Comparison of ENCODE assay signal across 15 mouse cellular contexts in genomic region chr7:24457726-24458370, GRCm38 (mm10). TPM values are rescaled to one million over a fixed set of nuclear protein-coding genes. Genes with fewer than 3 reads are reported as not detected.
DNase-seq lines count a peak whose midpoint lies in the region; ATAC-seq lines count a peak whose summit lies in the region.
"Had no signal": no experiment of that assay in that cellular context is flagged by ENCODE, and none has a peak within 500 bp of the region (broad histone marks: within the 10 kb centered on the region; RNA-seq: fewer than 3 reads in every experiment).

No protein-coding gene starts in this region.

- 0 out of 2 replicates have a peak overlapping the region, but pooled peaks have one; percentile 17 for H3K9ac ChIP-seq in intestine, embryonic 15.5 days
- H3K9ac ChIP-seq in intestine, embryonic 16.5 days (ENCODE audit: low read depth, low read length) = no peak overlapping the region
- H3K9ac ChIP-seq in liver, embryonic 16.5 days (ENCODE audit: low read depth, low read length) = no peak overlapping the region; the same call in 1 of the 2 replicates
- H3K9ac ChIP-seq: lung, embryonic 14.5 days had no signal

- intact Hi-C loops in left cerebral cortex, postnatal 4 days (cut with DNase I) = no loop called here

- H3K4me1 ChIP-seq in intestine, embryonic 15.5 days (replicated peaks) = peaks cover 19% of the 10 kb centered on the region
- H3K4me1 ChIP-seq in intestine, embryonic 16.5 days (ENCODE audit: control insufficient read depth, insufficient read depth, low read length) = peaks cover 33% of the 10 kb centered on the region
- no peaks in the 10 kb centered on the region; the same call in 1 of the 2 replicates for H3K4me1 ChIP-seq in liver, embryonic 16.5 days (ENCODE audit: control insufficient read depth, low read depth, low read length)

- WGBS in intestine, embryonic 15.5 days = 51% methylated on average over 10 of the region's 10 CpGs
- WGBS in intestine, embryonic 16.5 days = 48% methylated on average over 10 of the region's 10 CpGs
- WGBS in liver, embryonic 16.5 days (ENCODE audit: insufficient replicate concordance) = 22% methylated on average over 10 of the region's 10 CpGs

- ATAC-seq in intestine, embryonic 15.5 days = 0 out of 2 replicates have a peak, but pooled peaks have one; percentile 14
- no peak for ATAC-seq in intestine, embryonic 16.5 days
- ATAC-seq in liver, embryonic 16.5 days (ENCODE audit: low read depth) = no peak
- ATAC-seq: forebrain, embryonic 16.5 days had no signal

- no peaks in the 10 kb centered on the region for H3K27me3 ChIP-seq in intestine, embryonic 15.5 days (replicated peaks)
- H3K27me3 ChIP-seq in intestine, embryonic 16.5 days (replicated peaks; ENCODE audit: control insufficient read depth, insufficient read depth, low read length) = no peaks in the 10 kb centered on the region
- peaks cover 3% of the 10 kb centered on the region; the same call in 1 of the 2 replicates for H3K27me3 ChIP-seq in liver, embryonic 16.5 days (ENCODE audit: control insufficient read depth, insufficient read depth, low read depth, low read length)
- H3K27me3 ChIP-seq in splenic B cell, adult 2 months (ENCODE audit: control insufficient read depth, insufficient read depth, low read length, poor library complexity, severe bottlenecking) = no peaks in the 10 kb centered on the region

- H3K4me2 ChIP-seq in intestine, embryonic 15.5 days (replicated peaks) = no peak overlapping the region
- no peak overlapping the region for H3K4me2 ChIP-seq in intestine, embryonic 16.5 days (ENCODE audit: low read depth, low read length)
- no peak overlapping the region for H3K4me2 ChIP-seq in liver, embryonic 16.5 days (ENCODE audit: low read depth, low read length)
- H3K4me2 ChIP-seq: lung, embryonic 14.5 days had no signal

- H3K36me3 ChIP-seq in intestine, embryonic 15.5 days = no peaks in the 10 kb centered on the region
- H3K36me3 ChIP-seq in intestine, embryonic 16.5 days (ENCODE audit: control insufficient read depth, insufficient read depth, low read length) = no peaks in the 10 kb centered on the region
- no peaks in the 10 kb centered on the region for H3K36me3 ChIP-seq in liver, embryonic 16.5 days (ENCODE audit: control insufficient read depth, insufficient read depth)
- no peaks in the 10 kb centered on the region for H3K36me3 ChIP-seq in splenic B cell, adult 2 months (ENCODE audit: control insufficient read depth, insufficient read depth, low read length, poor library complexity, severe bottlenecking)
- H3K36me3 ChIP-seq: hindbrain, embryonic 10.5 days had no signal

- no peaks in the 10 kb centered on the region for H3K9me3 ChIP-seq in intestine, embryonic 15.5 days
- no peaks in the 10 kb centered on the region for H3K9me3 ChIP-seq in intestine, embryonic 16.5 days (ENCODE audit: control insufficient read depth, low read length)
- H3K9me3 ChIP-seq in liver, embryonic 16.5 days (replicated peaks; ENCODE audit: control insufficient read depth, low read length) = no peaks in the 10 kb centered on the region
- H3K9me3 ChIP-seq: hindbrain, embryonic 10.5 days had no signal

- no peak overlapping the region for H3K27ac ChIP-seq in intestine, embryonic 15.5 days
- no peak overlapping the region for H3K27ac ChIP-seq in intestine, embryonic 16.5 days (ENCODE audit: low read length)
- H3K27ac ChIP-seq in liver, embryonic 16.5 days (ENCODE audit: low read length) = peak overlapping the region; percentile 30; the same call in 1 of the 2 replicates
- H3K27ac ChIP-seq: hindbrain, embryonic 10.5 days had no signal

- H3K4me3 ChIP-seq in intestine, embryonic 15.5 days (replicated peaks) = no peak overlapping the region
- no peak overlapping the region for H3K4me3 ChIP-seq in intestine, embryonic 16.5 days (ENCODE audit: low read length)
- no peak overlapping the region for H3K4me3 ChIP-seq in liver, embryonic 16.5 days (ENCODE audit: low read depth, low read length)
- H3K4me3 ChIP-seq: hindbrain, embryonic 10.5 days had no signal

- DNase-seq in CD8-positive naive resting alpha-beta T cell, adult 2 months (ENCODE audit: low read depth in 2 of 2, low spot score in 2 of 2) = peak; percentile 90 to 91
- peak; percentile 92 for DNase-seq in splenic B cell, adult 2 months (ENCODE audit: low read depth, low spot score)
- DNase-seq in frontal cortex, postnatal 25 days (ENCODE audit: low spot score in 2 of 2) = no peak
- no peak for DNase-seq in left cerebral cortex, postnatal 4 days
- DNase-seq in layer of hippocampus, adult 18-20 months (ENCODE audit: low spot score in 2 of 2) = no peak
- DNase-seq: embryo, embryonic 11 days; kidney, postnatal 4 days; lung, embryonic 14.5 days had no signal

RNA-seq across cellular contexts. Expression of gene Plaur, which starts 4.4 kb away (rescaled TPM):
- 8.7 and 10.5 TPM in 2 replicates for polyA plus RNA-seq in intestine, embryonic 15.5 days (2015; fragmentation: Nextera tagmentation; extraction: Ambion mirVana)
- 8.0 and 9.7 TPM in 2 replicates for polyA plus RNA-seq in intestine, embryonic 16.5 days (2015; fragmentation: Nextera tagmentation; extraction: Ambion mirVana)
- polyA plus RNA-seq in liver, embryonic 16.5 days (2015; fragmentation: Nextera tagmentation; extraction: Ambion mirVana) = 5.9 and 6.6 TPM in 2 replicates
- 1 to 10 TPM; 1.0 to 1.2 TPM for total RNA-seq in left cerebral cortex, postnatal 4 days (2021)
- under 1 TPM; 0.54 to 0.91 TPM for total RNA-seq in layer of hippocampus, adult 18-20 months (2021)
- polyA plus RNA-seq: testis, adult 2 months had no signal

RNA-seq across cellular contexts. Expression of gene Irgc1, which starts 5.8 kb away (rescaled TPM):
- polyA plus RNA-seq in intestine, embryonic 15.5 days (2015; fragmentation: Nextera tagmentation; extraction: Ambion mirVana) = not detected in 2 replicates
- 0.07 TPM in 1 of 2 replicates, not detected in the other for polyA plus RNA-seq in intestine, embryonic 16.5 days (2015; fragmentation: Nextera tagmentation; extraction: Ambion mirVana)
- polyA plus RNA-seq in liver, embryonic 16.5 days (2015; fragmentation: Nextera tagmentation; extraction: Ambion mirVana) = not detected in 2 replicates
- total RNA-seq in left cerebral cortex, postnatal 4 days (2021) = not detected
- not detected for total RNA-seq in layer of hippocampus, adult 18-20 months (2021)
- polyA plus RNA-seq: brain, embryonic 14.5 days; forebrain, embryonic 16.5 days; hindbrain, embryonic 10.5 days; lung, embryonic 14.5 days had no signal

RNA-seq across cellular contexts. Expression of gene Cadm4, which starts 24.0 kb away (rescaled TPM):
- 2.8 and 3.3 TPM in 2 replicates for polyA plus RNA-seq in intestine, embryonic 15.5 days (2015; fragmentation: Nextera tagmentation; extraction: Ambion mirVana)
- polyA plus RNA-seq in intestine, embryonic 16.5 days (2015; fragmentation: Nextera tagmentation; extraction: Ambion mirVana) = 1.2 and 1.5 TPM in 2 replicates
- 0.24 TPM in 1 of 2 replicates, not detected in the other for polyA plus RNA-seq in liver, embryonic 16.5 days (2015; fragmentation: Nextera tagmentation; extraction: Ambion mirVana)
- 100 to 1,000 TPM; 332 to 353 TPM for total RNA-seq in left cerebral cortex, postnatal 4 days (2021)
- total RNA-seq in layer of hippocampus, adult 18-20 months (2021) = 100 to 1,000 TPM; 136 to 141 TPM

RNA-seq across cellular contexts. Expression of gene Zfp428, which starts 49.0 kb away (rescaled TPM):
- polyA plus RNA-seq in intestine, embryonic 15.5 days (2015; fragmentation: Nextera tagmentation; extraction: Ambion mirVana) = 32.0 and 36.6 TPM in 2 replicates
- polyA plus RNA-seq in intestine, embryonic 16.5 days (2015; fragmentation: Nextera tagmentation; extraction: Ambion mirVana) = 26.3 and 26.6 TPM in 2 replicates
- 2.7 and 3.2 TPM in 2 replicates for polyA plus RNA-seq in liver, embryonic 16.5 days (2015; fragmentation: Nextera tagmentation; extraction: Ambion mirVana)
- total RNA-seq in left cerebral cortex, postnatal 4 days (2021) = 100 to 1,000 TPM; 105 to 108 TPM
- total RNA-seq in layer of hippocampus, adult 18-20 months (2021) = 10 to 100 TPM; 40.0 to 45.4 TPM

RNA-seq across cellular contexts. Expression of gene AC161166.1, which starts 54.4 kb away (rescaled TPM):
- 0.14 and 0.24 TPM in 2 replicates for polyA plus RNA-seq in intestine, embryonic 15.5 days (2015; fragmentation: Nextera tagmentation; extraction: Ambion mirVana)
- 0.13 and 0.20 TPM in 2 replicates for polyA plus RNA-seq in intestine, embryonic 16.5 days (2015; fragmentation: Nextera tagmentation; extraction: Ambion mirVana)
- not detected in 2 replicates for polyA plus RNA-seq in liver, embryonic 16.5 days (2015; fragmentation: Nextera tagmentation; extraction: Ambion mirVana)
- not detected for total RNA-seq in left cerebral cortex, postnatal 4 days (2021)
- total RNA-seq in layer of hippocampus, adult 18-20 months (2021) = not detected
- polyA plus RNA-seq: brain, embryonic 14.5 days had no signal

Comparison
In these comparisons a context has a peak if more than half of its experiments do, and no peak if none do; other contexts are left out.
1. DNase-seq: peak in CD8-positive naive resting alpha-beta T cell, adult 2 months (2 of 2) and splenic B cell, adult 2 months (single experiment); none in frontal cortex, postnatal 25 days (0 of 2), left cerebral cortex, postnatal 4 days (single experiment) and layer of hippocampus, adult 18-20 months (0 of 2).